Mouse (Mus musculus) layer of hippocampus, postnatal 10 days (tissue): ENCODE measurements around the gene Arid3c. TPM values are rescaled to one million over a fixed set of nuclear protein-coding genes. Genes with fewer than 3 reads are reported as not detected.

ENCODE experiments used
- DNase-seq, 2 experiments: peaks; one replicate each; pipeline ENCODE4 v3.0.0; 2021; ENCODE audit warnings: low spot score in 2 of 2
- total RNA-seq, 2 experiments: library from RNA; stranded (reverse); gene quantifications; 2 replicates each; pipeline ENCODE4 v1.2.3; 2021

The Arid3c gene
- total RNA-seq, 2 experiments from 2014 or later: not detected

DNA sequence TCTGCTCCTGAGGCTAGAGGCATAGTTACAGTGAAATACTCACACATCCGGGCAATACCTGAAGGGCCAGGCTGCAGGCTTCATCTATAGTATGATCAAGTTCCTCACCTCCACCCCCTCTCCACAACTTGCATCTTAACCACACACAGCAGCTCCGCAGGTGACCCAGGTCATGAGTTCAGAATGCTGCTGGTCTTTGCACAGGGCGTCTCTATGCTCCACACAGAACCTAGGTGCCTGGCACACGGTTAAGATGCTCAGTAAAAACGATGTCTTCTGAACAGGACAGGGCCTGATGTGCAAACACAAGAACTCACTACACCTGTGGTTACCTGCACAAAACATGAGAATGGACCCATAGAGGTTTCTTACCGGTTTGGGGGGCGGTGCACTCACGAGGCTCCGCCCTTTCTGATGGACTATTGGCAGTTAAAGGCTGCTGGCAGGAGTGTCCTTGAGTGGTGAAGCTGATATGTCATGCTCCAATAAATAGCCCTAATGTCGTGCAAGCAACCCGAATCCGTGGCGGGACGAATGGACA, 23.9 kb upstream of the Arid3c start, which contains the start of gene Galt:
Gene Galt, plus strand, starts transcription at position 432 of the 541 bp plus-strand sequence.
- DNase-seq: no peak

DNA sequence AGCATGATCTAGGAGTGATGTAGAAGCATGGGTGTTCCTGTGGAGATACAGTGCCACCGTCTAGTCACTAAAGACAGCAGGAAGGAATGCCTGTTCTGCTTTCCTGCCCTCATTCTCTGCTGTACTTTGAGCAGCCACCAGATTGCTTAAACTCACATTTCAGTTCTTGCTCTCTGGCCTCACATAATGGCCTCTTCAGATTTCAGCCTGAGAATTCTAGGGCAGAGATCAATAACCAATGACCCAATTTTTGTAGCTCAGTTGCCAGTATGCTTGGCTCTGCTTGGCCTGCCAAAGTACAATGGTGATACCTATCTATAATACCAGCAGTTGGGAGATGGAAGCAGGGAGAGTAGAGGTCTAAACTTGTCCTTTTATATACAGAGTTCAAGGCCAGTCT, 14.1 kb upstream of the Arid3c start:
- no peak for DNase-seq

DNA sequence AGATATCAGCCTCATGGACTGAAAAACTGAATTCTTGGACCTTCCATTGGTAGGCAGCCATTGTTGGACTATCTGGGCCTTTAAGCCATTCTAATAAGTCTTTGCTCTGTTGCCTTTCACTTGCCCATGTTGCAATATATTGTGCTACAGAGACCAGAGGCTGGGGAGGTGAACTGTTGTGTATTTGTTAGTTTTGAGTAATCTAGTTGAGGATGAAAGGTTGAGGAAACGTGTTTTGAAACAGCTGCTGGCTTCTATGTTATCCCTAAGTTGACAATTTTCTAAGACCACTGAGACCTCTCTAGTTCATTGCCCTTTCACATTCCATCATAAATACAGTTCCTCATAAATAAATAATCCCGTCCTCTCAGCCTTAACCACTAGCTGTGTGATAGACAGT, 13.2 kb upstream of the Arid3c start:
- no peak for DNase-seq

DNA sequence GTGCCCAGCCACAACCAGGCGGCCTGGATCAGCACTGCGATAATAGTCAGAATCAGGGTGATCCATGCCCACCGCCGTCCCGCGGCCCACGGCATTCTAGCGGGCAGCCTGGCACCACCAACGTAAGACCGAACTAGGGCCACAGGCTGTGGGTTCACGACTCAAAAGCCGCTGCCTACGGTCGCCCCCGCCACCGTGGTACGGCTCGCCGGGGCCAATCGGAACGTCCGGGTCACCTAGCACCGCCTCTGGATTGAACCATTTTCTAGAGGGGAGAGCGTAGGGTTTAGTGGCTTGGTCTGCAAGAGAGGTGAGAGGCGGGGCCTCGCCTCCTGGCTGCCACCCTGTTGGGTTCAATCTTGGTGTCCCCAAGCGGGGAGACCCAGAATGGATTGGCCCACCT, 10.2 kb upstream of the Arid3c start:
- DNase-seq: peak; percentile 86 to 92

DNA sequence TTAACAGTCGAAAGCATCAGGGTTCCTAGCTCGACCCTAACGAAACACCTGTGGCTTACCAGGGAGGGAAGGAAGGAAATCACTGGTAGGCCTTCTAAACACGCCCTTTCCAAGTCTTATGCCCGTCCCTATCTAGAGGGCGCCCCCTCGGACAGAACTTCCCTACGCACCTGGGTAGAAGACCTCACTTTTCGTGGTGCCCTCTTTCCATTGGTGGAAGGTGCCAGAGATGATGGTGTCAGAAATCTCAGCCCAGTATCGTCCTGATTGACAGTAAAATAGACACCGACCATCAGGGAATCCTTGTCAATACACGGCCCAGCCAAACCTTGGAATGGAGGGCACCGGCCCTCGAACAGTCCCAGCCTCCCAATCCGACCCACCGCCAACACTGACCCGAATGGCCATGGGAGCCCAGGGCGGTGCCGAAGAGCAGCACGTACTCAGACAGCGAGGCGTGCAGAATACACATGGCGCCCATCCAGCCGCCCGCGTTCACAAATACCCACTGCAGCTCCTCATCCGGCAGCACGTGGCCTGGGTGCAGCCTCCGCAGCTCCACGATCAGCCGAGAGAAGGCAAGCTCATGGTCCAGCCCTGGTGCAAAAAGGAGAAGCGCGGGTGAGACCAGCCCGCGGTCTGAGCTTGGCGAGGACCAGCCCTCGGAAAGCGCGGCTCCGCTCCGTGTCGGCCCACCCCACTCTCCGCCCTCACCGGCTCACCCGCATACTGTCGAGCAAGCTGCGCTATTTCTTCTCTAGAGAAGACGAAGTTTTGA, 9.6 kb upstream of the Arid3c start:
- DNase-seq: peak in 1 of 2 experiments; percentile 72

DNA sequence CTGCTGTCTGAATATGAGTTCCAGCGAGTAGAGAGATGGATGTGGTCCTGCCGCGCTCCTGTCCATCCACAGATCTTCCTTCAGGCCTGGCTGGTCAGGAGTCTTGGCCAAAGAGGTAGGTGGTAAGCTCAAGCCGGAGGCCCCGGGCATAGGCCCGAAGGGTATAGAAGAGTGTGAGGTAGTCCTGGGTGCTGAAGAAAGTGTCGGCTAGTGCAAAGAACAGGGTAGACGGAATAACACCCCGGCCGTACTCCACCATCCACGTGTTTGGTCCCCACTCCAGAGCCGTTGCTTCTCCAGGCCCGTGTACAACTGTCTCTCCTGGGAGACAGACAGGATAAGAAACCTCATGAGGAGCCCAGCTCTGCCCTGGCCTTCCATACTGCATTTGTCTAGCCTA, 8.3 kb upstream of the Arid3c start:
- peak in 1 of 2 experiments; percentile 13 for DNase-seq

DNA sequence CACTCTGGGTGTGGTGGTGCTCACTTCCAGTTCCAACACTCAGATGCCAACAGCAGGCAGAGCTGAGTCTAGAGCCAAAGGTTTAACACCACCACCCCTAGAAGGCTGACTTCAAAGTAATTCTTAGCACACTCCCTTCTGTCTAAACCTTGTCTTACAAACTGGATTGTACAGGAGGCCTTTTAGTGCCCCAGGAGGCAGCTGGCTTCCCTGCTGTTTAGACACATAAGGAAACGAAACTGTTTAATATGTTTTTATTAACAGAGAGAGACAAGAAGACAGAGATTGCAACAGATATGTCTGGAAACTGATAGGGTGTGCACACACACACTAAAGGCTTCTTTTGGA, 7.3 kb upstream of the Arid3c start:
- peak in 1 of 2 experiments; percentile 9 for DNase-seq

DNA sequence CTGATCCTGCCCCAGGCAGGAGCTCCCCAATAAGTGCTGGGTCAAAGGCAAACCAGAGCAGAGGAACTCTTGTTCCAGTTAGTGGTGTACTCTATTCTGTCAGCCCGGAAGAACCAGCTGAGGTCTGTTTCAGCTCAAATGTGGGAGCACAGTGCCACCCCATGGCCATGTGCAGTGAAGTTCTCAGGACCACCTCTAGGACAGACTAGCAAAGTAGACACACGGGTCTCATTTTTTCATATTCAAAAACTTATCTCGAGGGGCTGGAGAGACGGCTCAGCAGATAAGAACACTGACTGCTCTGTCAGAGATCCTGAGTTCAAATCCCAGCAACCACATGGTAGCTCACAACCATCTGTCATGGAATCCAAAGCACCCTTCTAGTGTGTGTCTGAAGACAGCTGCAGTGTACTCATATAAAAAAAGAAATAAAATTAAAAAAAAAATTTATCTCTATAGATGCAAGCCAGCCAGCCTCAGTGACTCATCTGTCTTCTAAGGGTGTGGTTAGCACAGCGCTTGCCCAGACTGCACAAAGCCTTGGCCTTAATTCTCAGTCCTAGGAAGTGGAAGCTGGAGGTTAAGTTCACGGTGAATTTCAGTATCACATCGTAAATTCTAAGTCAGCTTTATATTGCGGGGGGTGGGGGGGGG, 6.8 kb upstream of the Arid3c start:
- peak; percentile 79 to 87 for DNase-seq

DNA sequence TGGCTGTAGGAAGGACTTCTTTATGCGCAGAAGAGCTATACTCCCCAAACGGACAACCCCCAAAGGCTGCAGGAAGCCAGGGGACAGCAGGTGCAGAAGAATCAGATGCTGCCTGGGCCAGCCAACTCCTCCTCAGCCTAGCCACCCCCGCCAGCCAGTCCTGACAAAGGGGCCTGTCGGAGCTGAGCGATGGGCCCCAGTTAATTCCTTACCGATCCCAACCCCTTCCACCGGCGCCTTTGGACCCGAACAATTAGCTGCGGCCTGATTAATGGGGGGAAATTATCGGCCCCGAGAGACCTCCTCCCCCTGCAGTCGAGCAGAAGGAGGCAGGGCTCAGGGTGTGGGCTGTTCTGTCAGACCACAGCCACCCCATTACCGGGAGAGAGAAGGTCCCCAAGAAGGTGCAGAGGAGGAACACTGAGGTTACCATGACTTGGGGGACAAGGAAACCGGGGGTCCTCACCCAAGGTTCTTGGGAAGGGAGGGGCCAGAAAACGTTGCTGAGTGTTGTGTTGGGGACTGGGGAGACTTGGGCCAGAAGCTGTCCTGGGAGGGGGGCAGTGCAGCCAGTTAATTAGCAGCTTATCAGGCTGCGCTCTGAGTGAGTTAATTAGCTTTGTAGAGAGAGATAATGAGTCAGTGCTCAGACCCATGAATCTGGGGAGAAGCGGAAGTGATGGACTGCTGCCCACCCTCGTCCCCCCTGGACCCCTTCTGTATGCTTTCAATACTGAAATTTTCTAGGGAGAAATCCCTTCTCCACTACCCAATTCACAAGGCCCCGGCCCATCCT, 3.9 kb downstream of the Arid3c start:
- DNase-seq: no peak

DNA sequence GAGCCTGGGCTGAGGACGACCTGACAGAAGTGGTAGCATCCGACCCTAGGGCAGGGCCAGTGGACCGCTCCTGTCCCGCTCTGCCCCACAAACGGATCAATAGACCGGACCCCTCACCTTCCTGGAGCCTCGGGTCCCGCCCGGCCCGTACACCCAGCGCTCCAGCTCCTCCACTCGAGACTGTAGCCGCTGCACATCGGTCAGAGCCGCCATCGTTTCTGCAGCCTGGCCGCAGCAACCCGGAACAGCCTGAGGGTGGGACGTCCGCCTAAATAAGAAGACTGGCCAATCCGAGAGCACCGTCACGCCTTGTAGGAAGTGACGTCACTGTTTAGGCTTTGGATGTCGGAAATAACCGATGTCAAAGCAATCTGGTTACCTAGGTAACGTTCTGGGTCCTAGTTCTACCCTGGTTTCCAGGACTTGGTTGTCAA, 8.0 kb downstream of the Arid3c start, which contains the start of gene Dctn3:
Gene Dctn3, minus strand, starts transcription at position 253 of the 434 bp plus-strand sequence.
- peak; percentile 81 to 82 for DNase-seq

DNA sequence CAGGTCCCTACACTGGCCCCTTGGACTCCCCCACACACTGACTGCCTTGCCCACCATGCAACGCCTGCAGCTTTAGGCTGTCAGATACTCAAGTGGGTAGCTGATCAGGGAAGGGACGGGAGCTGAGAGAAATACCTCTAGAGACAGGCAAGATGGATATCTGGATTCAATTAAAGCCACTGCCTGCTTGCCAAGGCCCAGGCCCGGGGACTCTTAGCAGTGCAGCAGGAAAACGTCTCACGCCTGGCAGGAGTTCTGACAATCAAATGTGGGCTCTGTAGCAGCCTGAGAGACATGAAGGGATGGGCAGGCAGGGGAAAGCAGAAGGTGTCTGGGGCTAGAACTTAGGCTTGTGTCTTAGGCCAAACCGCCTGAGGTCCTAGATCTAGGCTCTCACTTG, 14.1 kb downstream of the Arid3c start:
- no peak for DNase-seq

DNA sequence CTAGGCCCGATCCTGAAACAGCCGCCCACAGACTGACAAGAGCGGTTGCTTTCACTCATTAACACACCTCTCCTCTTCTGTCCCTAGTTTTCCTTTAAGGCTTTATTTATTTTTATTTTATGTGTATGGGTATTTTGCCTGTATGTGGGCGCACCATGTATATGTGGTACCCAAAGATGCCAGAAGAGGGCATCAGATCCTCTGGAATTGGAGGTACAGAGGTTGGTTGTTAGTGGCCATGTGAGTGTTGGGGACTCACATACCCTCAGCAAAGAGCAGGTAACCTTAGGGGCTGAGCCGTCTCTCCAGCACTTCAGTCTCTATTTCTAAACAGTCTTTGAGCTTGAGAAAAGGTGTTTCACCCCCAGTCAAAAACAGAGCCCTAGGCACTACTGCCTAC, 15.3 kb downstream of the Arid3c start:
- peak in 1 of 2 experiments; percentile 72 for DNase-seq

DNA sequence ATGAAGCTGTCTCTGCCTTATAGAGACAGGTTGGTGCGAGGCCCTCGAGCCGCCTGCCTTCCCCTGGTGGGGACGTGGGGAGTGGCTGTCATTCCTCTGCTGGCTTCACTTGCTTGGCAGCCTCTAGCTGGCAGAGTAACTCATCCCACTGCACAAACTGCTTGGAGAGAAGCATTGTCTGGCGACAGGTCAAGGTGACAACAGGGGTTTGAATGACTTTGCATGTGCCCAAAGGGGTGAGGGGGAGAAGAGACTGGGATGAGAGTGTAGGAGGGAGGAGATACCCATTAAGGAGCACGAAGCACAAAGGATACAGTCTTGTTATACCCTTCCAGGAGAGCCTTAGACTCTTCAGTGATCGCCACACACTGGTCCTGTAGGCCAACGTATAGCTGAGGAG, 15.9 kb downstream of the Arid3c start:
- DNase-seq: no peak

DNA sequence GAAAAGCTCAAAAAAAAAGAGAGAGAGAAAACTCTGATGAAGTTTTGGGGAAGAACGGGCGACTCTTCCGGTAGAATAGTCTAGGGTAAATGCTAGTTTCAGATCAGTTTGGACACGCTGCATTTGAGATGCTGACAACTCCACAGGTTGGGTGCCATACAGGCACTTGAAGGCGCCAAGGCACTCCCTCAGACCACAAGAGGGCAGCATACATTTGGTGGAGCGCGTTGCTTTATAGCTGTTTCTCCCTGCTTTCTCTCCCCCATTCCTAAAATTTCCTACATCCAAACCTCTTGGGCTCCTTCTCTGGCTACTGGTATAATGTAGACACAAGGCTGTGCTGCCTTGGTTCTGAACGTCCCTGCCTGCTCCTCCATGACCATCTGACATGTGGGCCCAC, 16.7 kb downstream of the Arid3c start:
- DNase-seq: peak; percentile 72 to 75

DNA sequence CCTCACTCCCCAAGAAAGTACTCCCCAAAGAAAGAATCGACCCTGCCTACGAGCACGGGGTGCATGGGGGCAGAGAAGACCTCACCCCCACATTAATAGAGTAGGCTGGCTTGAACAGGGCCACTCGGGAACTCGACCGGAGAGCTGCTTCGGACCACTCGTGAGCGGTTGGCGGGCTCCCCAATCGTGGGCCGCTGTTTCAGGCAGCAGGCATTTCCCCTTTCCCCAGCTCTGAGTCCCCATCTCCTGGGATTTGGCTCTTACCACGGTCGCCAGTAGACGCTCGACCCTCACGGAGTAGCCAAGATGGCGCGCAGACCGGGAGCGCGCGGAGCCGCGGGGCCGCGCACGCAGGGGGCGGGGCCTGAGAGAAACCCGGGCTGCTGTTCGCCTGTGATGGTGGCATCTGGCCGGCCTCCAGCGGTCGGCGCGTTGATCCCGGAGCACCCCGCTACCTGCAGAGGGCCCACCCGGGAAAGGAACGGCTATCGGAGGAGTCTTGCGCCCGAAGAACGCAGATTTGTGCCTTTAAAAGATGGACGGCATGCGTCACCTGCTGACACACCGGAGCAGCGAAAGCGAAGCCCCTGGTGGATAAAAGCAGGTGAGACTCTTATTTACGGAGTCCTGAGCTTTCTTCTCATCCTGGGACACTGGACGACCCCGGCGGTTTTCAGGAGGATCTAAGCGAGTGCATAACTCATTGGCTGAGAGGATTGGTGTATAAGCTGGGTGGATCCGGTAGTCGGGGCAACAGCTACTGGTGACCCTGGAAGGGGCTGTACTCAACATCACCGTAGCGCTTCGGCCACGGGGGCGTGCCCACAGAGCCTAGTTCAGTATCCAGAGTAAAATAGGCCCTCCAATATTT, 17.5 kb downstream of the Arid3c start, which contains the start of gene Rpp25l:
Gene Rpp25l, minus strand, starts transcription at position 338 of the 871 bp plus-strand sequence.
- DNase-seq: peak; percentile 80 to 87

DNA sequence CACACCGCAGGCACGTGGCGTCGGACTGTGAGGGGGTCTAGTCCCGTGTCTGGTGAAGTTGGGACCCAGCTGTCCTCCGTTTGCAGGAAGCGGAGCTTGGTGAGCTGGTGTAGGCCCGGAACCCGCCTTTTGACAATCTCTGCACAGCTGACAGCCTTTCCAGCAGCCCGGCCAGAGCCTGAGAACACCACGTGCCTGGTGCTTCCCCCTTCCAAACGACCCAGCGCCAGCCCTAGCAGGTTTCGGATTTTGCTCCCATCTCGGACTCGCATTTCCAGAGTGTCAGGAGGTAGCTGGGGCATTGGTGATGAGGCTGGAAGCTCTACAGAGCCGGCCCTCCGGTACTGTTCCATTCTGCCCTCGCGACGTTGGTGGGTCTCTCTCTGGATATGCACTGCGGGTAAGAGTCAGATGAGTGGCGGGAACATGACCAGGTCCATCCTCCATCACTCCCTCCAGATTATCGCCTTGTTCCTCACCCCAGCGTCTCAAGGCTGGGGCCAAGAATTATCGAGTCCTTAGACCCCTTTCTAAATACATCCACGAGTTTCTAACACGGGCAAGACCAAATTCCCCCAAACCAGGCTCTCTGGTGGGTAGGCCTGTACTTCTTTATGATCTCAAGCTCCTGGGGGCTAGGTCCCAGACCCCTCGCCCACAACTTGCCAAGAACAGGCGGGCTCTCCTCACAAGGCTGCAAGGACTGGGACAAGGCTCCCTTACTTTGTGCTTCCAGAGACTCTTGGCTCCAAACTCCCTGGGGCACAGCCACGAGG, 18.3 kb downstream of the Arid3c start:
- no peak for DNase-seq

DNA sequence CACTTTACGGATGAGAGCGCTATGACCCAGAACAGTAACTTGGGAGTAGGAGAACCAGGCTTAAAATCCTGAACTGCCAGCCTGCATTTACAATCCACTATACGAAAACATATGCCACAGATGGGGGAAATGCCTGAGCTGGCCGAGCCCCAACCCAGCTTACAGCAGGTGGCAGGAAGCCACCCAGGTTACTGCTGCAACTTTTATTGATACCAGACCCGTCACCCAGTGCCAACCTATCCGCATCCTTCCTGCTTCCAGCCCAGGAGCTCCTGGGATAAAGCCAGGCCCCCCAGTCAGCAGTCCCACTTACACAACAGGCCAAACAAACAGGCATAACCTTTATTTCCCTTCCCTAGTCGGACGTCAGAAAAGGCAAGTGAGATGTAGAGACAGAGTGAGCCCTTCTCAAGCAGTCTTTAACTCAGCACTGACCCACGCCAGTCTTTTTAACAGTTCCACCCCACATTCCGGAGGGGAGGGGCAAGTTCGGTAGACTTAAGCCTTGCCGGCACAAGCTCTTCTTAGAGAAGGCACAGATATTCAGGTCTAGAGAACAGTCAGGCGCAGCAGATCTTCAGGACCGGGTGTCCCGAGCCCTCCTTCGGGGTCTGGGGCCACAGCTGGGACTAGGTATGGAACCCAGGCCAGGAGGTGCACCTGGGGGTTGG, 19.1 kb downstream of the Arid3c start:
- DNase-seq: no peak

DNA sequence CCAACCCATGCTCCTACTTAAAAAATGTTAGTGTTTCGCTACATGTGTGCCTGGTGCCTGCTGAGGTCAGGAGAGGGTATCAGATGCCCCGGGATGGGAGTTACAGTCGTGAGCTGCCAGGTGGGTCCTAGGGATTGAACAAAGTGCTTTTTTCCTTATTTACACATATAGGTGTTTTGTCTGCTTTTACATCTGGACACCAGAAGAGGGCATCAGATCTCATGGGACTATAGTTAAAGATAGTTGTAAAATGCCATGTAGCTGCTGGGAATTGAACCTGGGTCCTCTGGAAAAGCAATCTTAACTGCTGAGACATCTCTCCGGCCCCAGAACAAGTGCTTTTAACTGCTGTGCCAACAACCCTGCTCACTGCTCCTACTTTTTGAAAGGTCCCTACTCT, 20.7 kb downstream of the Arid3c start:
- DNase-seq: no peak

DNA sequence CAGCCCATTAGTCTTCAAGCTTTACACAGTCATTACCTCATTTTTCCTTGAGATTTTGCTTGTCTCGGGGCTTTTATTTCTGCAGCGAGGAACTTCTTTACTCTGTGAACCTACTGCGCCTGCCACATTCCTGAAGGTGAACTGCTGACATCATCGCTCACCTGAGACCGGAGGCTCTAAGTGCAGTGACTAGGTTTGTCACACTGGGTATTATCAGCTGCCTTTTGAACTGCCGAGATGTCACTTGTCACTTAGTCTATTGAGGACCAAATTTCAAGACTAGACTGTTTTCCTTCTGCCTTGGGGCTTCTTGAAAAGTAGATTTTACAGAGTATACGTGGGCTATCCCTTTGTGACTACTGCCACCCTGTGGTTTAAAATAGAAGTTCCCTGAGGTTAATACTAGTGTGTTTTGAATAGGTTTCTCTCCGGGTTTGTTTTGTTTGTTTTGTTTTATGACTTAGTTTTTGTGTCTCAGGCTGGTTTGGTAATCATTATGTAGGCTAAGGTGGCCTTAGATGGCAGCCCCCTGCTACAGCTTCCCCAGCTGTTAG, 22.7 kb downstream of the Arid3c start:
- DNase-seq: no peak
